Mouse (Mus musculus) ES-Bruce4 (cell line): Measurements from ENCODE around the gene Bicdl2. TPM values are rescaled to one million over a fixed set of nuclear protein-coding genes. Genes with fewer than 3 reads are reported as not detected.

Source experiments
- H3K27ac ChIP-seq: 2 replicates; pipeline ENCODE4 v1.5.1; 2012; ENCODE audit warnings: low read length, inconsistent platforms; ENCODE audit not compliant: insufficient read depth
- H3K27me3 ChIP-seq: 2 replicates; pipeline ENCODE4 v1.6.1; 2012; ENCODE audit warnings: mild to moderate bottlenecking, low read length, inconsistent platforms; ENCODE audit not compliant: control insufficient read depth, poor library complexity, insufficient read depth, severe bottlenecking
- H3K36me3 ChIP-seq: 2 replicates; pipeline ENCODE4 v1.6.1; 2012; ENCODE audit warnings: inconsistent platforms, mild to moderate bottlenecking, low read length, moderate library complexity; ENCODE audit not compliant: control insufficient read depth, poor library complexity, insufficient read depth, severe bottlenecking
- H3K4me1 ChIP-seq: one replicate; pipeline ENCODE4 v1.8.1; 2011; ENCODE audit warnings: low read length; ENCODE audit not compliant: control insufficient read depth, insufficient read depth
- H3K4me3 ChIP-seq: 2 replicates; pipeline ENCODE4 v1.5.1; 2011; ENCODE audit warnings: low read depth, mild to moderate bottlenecking, low read length
- H3K9ac ChIP-seq: 2 replicates; pipeline ENCODE4 v1.6.1; 2012; ENCODE audit warnings: low read depth, mild to moderate bottlenecking, inconsistent platforms; ENCODE audit not compliant: poor library complexity, severe bottlenecking
- H3K9me3 ChIP-seq: replicated peaks from 2 replicates; pipeline ENCODE4 v1.6.1; 2012; ENCODE audit warnings: mild to moderate bottlenecking, low read length, inconsistent platforms; ENCODE audit not compliant: control insufficient read depth, poor library complexity, insufficient read depth, severe bottlenecking
- CTCF ChIP-seq: IDR thresholded peaks from one replicate; pipeline ENCODE4 v1.8.1; 2011; ENCODE audit warnings: low read depth, low read length
- EP300 ChIP-seq: IDR thresholded peaks from 2 replicates; pipeline ENCODE4 v1.6.1; 2011; ENCODE audit warnings: low read depth, low read length; ENCODE audit not compliant: insufficient read depth
- POLR2A ChIP-seq: IDR thresholded peaks from one replicate; pipeline ENCODE4 v1.8.1; 2011; ENCODE audit warnings: low read length; ENCODE audit not compliant: insufficient read depth
- polyA plus RNA-seq: library from polyadenylated mRNA; stranded (reverse); fragments of >200 nt; gene quantifications from 2 replicates; pipeline ENCODE4 v1.2.4, GENCODE M21; 2011; ENCODE audit warnings: low read depth; ENCODE audit not compliant: missing spikeins, insufficient read depth, insufficient read length

Bicdl2 gene
- polyA plus RNA-seq, 1 experiment, result 2.9 TPM

GRCm38 (mm10) chr17:23631241-23631640 is 29.1 kb upstream of the Bicdl2 start:
- TF ChIP-seq POLR2A (no peak), CTCF (no peak), EP300 (no peak)
- peak overlapping the region; percentile 14; the same call in 1 of the 2 replicates for H3K9ac ChIP-seq
- no peaks in the 10 kb centered on the region for H3K27me3 ChIP-seq
- H3K36me3 ChIP-seq, result no peaks in the 10 kb centered on the region
- no peaks in the 10 kb centered on the region for H3K9me3 ChIP-seq
- no peak overlapping the region for H3K27ac ChIP-seq
- H3K4me1 ChIP-seq, result peaks cover 4% of the 10 kb centered on the region
- H3K4me3 ChIP-seq, result peak overlapping the region; percentile 12; the same call in 1 of the 2 replicates

GRCm38 (mm10) chr17:23644613-23645495 is 15.5 kb upstream of the Bicdl2 start, which contains the start of gene Mmp25:
Gene Mmp25 (minus strand): TSS chr17:23645277.
- Histone ChIP-seq H3K9me3 (no peaks in the 10 kb centered on the region), H3K4me1 (peaks cover 2% of the 10 kb centered on the region), H3K4me3 (peak within 1 kb of the TSS; percentile 66), H3K9ac (peak within 1 kb of the TSS; percentile 63), H3K27me3 (no peaks in the 10 kb centered on the region), H3K27ac (no peak within 1 kb of the TSS), H3K36me3 (no peaks in the 10 kb centered on the region)
- TF ChIP-seq EP300 (peak; percentile 25; the same call in 1 of the 2 replicates), CTCF (no peak)

- Histone ChIP-seq H3K4me1 (peaks cover 2% of the 10 kb centered on the region), H3K27ac (no peak overlapping the region), H3K27me3 (no peaks in the 10 kb centered on the region), H3K4me3 (no peak overlapping the region), H3K36me3 (no peaks in the 10 kb centered on the region), H3K9me3 (no peaks in the 10 kb centered on the region), H3K9ac (no peak overlapping the region)
- TF ChIP-seq POLR2A, result no peak
- no peak for TF ChIP-seq EP300
- no peak for TF ChIP-seq CTCF
Observed at GRCm38 (mm10) chr17:23645894-23646293, 14.4 kb upstream of the Bicdl2 start.

- Histone ChIP-seq H3K27ac (no peak overlapping the region), H3K9me3 (no peaks in the 10 kb centered on the region), H3K27me3 (no peaks in the 10 kb centered on the region), H3K4me3 (no peak overlapping the region), H3K36me3 (no peaks in the 10 kb centered on the region), H3K4me1 (no peaks in the 10 kb centered on the region), H3K9ac (no peak overlapping the region)
- no peak for TF ChIP-seq EP300
- TF ChIP-seq POLR2A, result no peak
- TF ChIP-seq CTCF, result no peak
Observed at GRCm38 (mm10) chr17:23651363-23651762, 8.9 kb upstream of the Bicdl2 start.

- TF ChIP-seq POLR2A, result no peak
- no peak for TF ChIP-seq EP300
- no peak for TF ChIP-seq CTCF
- Histone ChIP-seq H3K9ac (no peak overlapping the region), H3K36me3 (no peaks in the 10 kb centered on the region), H3K4me1 (no peaks in the 10 kb centered on the region), H3K27me3 (no peaks in the 10 kb centered on the region), H3K4me3 (no peak overlapping the region), H3K9me3 (no peaks in the 10 kb centered on the region), H3K27ac (no peak overlapping the region)
Observed at GRCm38 (mm10) chr17:23653324-23653723, 7.0 kb upstream of the Bicdl2 start.

- H3K27ac ChIP-seq, result no peak overlapping the region
- no peak overlapping the region for H3K9ac ChIP-seq
Observed at GRCm38 (mm10) chr17:23654001-23654400, 6.3 kb upstream of the Bicdl2 start.

More at GRCm38 (mm10) chr17:23654001-23654400, 6.3 kb upstream of the Bicdl2 start:
- H3K4me3 ChIP-seq, result no peak overlapping the region
- no peaks in the 10 kb centered on the region for H3K9me3 ChIP-seq
- H3K27me3 ChIP-seq, result no peaks in the 10 kb centered on the region
- H3K36me3 ChIP-seq, result no peaks in the 10 kb centered on the region
- TF ChIP-seq POLR2A (no peak), EP300 (no peak), CTCF (no peak)
- no peaks in the 10 kb centered on the region for H3K4me1 ChIP-seq
